Mouse (Mus musculus) cortical plate, adult 2 months (tissue): Measurements from ENCODE around the gene Tiam1. TPM values are rescaled to one million over a fixed set of nuclear protein-coding genes. Genes with fewer than 3 reads are reported as not detected.

Experiments
- H3K27ac ChIP-seq: fragments of 200-500 bp; 2 replicates; pipeline ENCODE4 v1.5.1; 2012; ENCODE audit warnings: low read length, control low read depth, inconsistent platforms; ENCODE audit not compliant: insufficient read depth
- H3K4me1 ChIP-seq: fragments of 200-500 bp; 2 replicates; pipeline ENCODE4 v1.6.1; 2011; ENCODE audit warnings: low read length; ENCODE audit not compliant: control insufficient read depth, insufficient read depth
- H3K4me3 ChIP-seq: fragments of 200-500 bp; 2 replicates; pipeline ENCODE4 v1.5.1; 2011; ENCODE audit warnings: mild to moderate bottlenecking, low read length, control low read depth; ENCODE audit not compliant: insufficient read depth
- CTCF ChIP-seq: fragments of 200-500 bp; IDR thresholded peaks from 2 replicates; pipeline ENCODE4 v1.5.1; 2011; ENCODE audit warnings: mild to moderate bottlenecking, control low read depth, low read length; ENCODE audit not compliant: insufficient read depth; ENCODE audit errors: extremely low read depth
- POLR2A ChIP-seq: fragments of 200-500 bp; IDR thresholded peaks from 2 replicates; pipeline ENCODE4 v1.6.1; 2011; ENCODE audit warnings: mild to moderate bottlenecking, low read length, control low read depth; ENCODE audit not compliant: insufficient read depth; ENCODE audit errors: extremely low read depth
- polyA plus RNA-seq: library from polyadenylated mRNA; depleted of rRNA; stranded (reverse); fragments of >200 nt; gene quantifications from 2 replicates; pipeline ENCODE4 v1.2.3, GENCODE M21; 2012

Tiam1 gene
- polyA plus RNA-seq, 1 experiment: 28.7 TPM

DNA sequence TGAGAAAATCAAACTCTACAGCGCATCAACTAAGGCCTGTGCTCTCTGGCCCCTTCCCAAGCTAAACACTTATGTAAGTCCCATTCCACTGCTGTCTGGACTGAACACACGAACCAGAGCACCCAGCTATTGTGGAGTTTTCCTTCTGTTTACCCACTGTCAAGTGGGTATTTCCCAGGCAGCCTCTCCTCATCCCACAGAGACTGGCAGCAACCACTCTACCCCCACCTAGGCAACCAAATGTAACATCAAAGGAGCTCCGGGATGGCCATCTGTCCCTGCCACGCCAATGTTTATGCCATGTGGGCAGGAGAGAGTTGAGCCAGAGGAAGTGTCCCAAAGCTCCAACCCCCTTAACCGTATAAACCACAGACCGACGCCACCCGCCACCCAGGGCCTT lies 192.8 kb downstream of the Tiam1 start:
- TF ChIP-seq POLR2A (no peak), CTCF (no peak)
- Histone ChIP-seq H3K27ac (no peak overlapping the region), H3K4me1 (peaks cover 1% of the 10 kb centered on the region; the same call in 1 of the 2 replicates), H3K4me3 (no peak overlapping the region)

DNA sequence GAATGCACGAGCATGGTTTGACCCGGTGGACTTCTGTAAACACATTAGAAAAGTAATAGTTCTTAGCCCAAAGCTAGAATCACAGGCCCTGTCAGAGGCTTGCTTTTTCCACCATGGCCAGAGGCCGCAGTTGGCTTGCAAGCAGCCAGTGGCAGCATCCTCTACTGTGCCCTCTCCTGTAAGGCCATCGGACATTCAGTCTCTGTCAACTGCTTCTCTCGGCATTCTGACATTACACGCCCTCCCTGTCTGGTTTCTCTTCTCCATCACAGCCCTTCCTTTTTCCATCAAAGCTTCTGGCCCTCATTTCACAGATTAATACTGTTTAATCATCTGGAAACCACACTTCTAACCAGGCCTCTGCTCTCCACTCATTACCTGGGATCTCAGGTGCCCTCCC lies 193.3 kb downstream of the Tiam1 start:
- peaks cover 1% of the 10 kb centered on the region; the same call in 1 of the 2 replicates for H3K4me1 ChIP-seq
- H3K27ac ChIP-seq: no peak overlapping the region
- no peak for TF ChIP-seq CTCF
- no peak for TF ChIP-seq POLR2A
- H3K4me3 ChIP-seq: no peak overlapping the region

DNA sequence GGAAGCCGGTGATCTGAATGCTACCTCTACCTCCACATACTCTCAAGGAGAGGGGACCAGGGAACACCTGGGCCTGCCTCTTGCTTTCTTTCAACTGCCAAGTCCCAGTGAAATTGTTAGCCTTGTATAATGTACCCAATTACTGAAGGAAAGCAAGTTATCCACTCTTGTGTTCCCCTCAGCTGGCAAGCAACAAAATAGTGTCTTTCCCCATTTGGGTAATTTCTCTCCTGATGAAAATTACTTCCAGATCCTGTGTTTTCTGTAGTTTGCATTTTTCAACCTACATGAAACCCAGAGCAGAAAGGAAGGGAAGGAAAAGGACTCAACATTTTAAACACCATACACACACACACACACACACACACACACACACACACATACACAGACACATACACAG lies 195.5 kb downstream of the Tiam1 start:
- peaks cover 1% of the 10 kb centered on the region; the same call in 1 of the 2 replicates for H3K4me1 ChIP-seq
- no peak overlapping the region for H3K4me3 ChIP-seq
- TF ChIP-seq CTCF (no peak), POLR2A (no peak)
- no peak overlapping the region for H3K27ac ChIP-seq

DNA sequence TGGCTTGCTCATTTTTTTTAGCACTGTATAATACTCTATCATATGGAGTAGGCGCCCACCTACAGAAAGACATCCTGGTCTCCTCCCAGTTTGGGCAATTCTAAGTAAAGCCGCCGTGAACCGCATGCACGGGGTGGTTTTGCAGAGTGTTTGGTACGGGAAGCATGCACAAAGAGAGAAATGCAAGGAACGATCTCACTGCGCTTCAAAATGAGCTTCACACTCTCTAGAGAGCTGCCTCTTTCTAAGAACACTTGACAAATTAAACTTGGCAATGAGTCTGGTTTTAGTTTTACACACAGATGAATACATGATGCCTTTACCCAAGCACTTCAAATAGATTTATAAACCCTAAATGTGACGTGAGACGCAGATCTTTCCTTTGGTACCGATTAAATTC lies 196.8 kb downstream of the Tiam1 start:
- Histone ChIP-seq H3K27ac (no peak overlapping the region), H3K4me1 (peaks cover 1% of the 10 kb centered on the region; the same call in 1 of the 2 replicates), H3K4me3 (no peak overlapping the region)
- TF ChIP-seq POLR2A (no peak), CTCF (no peak)

DNA sequence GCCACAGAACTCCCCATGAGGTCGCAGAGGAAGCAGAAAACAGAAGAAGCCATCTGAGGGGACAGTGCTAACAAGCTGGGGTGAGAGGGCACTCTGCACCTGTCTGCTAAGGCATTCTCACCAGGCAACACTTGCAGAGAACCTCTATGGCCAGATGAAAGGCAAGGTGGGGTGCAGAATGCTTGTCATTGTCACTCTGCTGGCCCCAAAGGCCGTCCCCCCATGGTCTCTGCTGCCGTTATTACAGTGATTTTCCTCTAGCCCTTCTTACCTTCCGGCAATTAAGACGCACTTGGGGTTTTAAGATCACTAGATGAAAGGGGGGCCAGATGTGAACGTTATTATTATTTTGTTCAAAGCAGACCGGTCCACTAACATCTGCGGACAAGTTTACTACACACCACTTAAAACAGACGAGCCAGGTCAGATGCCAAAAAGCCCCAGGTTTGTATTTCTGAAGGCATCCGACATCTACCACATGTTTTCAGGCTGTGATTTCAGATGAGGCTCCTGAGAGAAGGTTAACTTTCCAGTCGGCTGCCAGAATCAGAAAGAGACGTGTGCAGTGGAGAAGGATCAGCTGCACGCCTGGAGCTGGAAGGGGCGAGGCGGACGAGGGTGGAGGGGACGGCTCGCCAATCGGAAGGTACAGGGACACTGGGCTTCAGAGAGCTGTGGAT lies 198.8 kb downstream of the Tiam1 start:
- Histone ChIP-seq H3K4me1 (peaks cover 1% of the 10 kb centered on the region; the same call in 1 of the 2 replicates), H3K27ac (no peak overlapping the region), H3K4me3 (no peak overlapping the region)
- no peak for TF ChIP-seq CTCF
- no peak for TF ChIP-seq POLR2A

DNA sequence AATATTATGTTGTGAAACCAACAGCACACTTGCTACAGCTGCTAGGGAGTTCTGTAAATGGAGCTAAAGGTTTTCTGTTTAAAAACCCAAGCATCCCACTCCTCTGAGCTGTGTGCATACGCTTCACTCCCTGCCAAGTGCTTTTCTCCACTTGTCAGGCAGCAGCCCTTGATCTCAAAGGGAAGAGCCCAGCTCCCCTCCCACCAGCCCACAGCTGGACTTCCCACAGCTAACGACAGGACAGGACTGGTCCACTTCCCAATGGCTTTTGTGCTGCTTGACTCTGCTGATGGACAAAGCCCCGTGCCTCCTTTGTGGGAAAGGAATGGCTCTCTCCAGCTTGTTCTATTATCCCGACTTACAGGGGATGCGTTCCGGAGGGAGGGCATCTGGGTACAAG lies 199.5 kb downstream of the Tiam1 start:
- no peak overlapping the region for H3K27ac ChIP-seq
- no peak for TF ChIP-seq CTCF
- TF ChIP-seq POLR2A: no peak
- peaks cover 1% of the 10 kb centered on the region; the same call in 1 of the 2 replicates for H3K4me1 ChIP-seq

DNA sequence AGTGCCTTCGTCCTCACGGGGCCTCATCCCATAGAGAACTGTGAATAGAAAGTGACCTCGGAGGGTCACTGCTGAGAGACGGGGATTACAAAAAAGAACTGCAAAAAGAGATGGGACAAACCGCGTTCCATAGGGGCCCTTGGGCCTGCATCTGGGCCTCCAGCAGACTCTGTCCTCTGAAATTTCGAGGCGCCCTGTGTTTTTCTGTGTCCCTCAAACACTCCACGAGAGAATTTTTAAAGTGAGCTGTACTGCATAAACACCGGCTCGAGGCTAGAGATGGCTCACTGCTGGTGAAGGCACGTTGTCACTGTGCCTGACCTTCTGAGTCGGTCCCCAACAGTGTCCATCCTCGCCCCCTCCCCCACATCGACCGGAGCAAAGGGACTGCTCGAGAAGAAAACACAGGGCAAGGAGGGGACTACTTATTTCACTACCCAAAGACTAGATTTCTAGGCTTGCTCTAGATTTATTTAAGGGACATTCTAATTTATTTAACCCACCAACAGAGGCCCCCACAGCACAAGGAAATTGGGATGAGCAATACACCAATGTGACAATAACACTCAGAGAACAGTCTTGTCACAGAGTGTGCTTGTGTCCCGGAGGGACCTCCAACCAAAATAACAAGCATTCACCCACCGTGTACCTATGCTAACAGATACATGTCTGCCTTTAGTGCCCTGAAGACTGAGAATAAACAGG lies 200.2 kb downstream of the Tiam1 start:
- H3K4me1 ChIP-seq: peaks cover 1% of the 10 kb centered on the region; the same call in 1 of the 2 replicates

More for the DNA sequence above, 199.5 kb downstream of the Tiam1 start:
- H3K4me3 ChIP-seq: no peak overlapping the region

DNA sequence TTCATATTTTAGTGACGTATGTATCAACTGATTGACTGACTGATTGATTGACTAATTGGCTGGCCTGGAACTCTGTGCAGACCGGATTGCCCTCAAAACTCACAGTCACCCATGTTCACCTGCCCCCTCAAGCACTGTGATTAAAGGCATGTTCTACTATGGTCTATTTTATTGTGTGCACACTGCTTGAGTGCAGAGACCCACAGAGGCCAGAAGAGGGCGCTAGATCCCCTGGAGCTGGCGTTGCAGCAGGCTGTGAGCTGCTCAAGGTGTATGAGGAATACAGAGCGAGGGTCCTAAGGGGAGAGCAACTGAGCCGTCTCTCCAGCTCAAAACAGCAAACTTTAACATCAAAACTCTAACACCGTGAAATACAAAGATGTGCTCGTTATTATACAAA lies 202.9 kb downstream of the Tiam1 start:
- H3K4me3 ChIP-seq: no peak overlapping the region
- TF ChIP-seq POLR2A (no peak), CTCF (no peak)
- no peaks in the 10 kb centered on the region for H3K4me1 ChIP-seq
- H3K27ac ChIP-seq: no peak overlapping the region

More for the DNA sequence above, 200.2 kb downstream of the Tiam1 start:
- TF ChIP-seq CTCF: peak; percentile 17; the same call in 1 of the 2 replicates
- TF ChIP-seq POLR2A: no peak
- Histone ChIP-seq H3K4me3 (no peak overlapping the region), H3K27ac (no peak overlapping the region)

DNA sequence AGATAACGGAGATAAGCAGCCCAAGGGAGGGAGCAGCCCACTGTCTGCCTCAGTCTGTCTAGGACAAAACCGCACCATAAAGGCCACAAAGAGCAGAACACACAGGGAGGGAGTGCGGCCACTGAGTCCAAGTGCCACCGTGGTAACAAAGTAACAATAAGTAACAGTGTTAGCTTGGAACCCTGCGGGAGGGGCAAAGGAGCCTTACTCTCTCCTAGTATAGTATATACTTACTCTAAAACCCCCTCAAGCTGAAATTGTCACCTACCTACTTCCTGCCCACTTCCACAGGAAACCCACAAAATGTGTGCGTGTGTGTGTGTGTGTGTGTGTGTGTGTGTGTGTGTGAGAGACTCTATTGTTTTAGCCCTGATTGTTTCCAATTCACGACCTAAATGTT lies 205.3 kb downstream of the Tiam1 start:
- Histone ChIP-seq H3K4me1 (no peaks in the 10 kb centered on the region), H3K4me3 (no peak overlapping the region), H3K27ac (no peak overlapping the region)
- no peak for TF ChIP-seq CTCF
- TF ChIP-seq POLR2A: no peak

DNA sequence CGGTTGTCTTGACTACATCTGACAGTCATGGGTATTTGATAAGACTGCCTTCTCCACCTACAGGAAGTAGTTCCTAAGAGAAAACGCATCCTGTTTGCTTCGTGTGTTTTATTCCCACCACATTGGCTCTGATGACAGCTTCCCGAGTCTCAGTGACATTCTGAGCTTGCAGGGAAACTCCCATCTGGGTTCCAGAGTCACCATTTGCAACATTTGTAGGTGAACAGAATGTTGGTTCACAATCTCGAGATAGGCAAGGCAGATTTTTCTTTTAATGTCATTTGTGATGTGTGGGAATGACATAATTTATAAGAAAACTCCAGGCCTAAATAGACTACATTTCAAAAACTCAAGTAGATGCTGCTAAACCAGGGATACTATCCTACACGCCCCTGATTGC lies 207.0 kb downstream of the Tiam1 start:
- TF ChIP-seq POLR2A (no peak), CTCF (no peak)
- Histone ChIP-seq H3K4me3 (no peak overlapping the region), H3K27ac (no peak overlapping the region), H3K4me1 (no peaks in the 10 kb centered on the region)
